ENCODE assay signal across 8 mouse cellular contexts in the genomic region with DNA sequence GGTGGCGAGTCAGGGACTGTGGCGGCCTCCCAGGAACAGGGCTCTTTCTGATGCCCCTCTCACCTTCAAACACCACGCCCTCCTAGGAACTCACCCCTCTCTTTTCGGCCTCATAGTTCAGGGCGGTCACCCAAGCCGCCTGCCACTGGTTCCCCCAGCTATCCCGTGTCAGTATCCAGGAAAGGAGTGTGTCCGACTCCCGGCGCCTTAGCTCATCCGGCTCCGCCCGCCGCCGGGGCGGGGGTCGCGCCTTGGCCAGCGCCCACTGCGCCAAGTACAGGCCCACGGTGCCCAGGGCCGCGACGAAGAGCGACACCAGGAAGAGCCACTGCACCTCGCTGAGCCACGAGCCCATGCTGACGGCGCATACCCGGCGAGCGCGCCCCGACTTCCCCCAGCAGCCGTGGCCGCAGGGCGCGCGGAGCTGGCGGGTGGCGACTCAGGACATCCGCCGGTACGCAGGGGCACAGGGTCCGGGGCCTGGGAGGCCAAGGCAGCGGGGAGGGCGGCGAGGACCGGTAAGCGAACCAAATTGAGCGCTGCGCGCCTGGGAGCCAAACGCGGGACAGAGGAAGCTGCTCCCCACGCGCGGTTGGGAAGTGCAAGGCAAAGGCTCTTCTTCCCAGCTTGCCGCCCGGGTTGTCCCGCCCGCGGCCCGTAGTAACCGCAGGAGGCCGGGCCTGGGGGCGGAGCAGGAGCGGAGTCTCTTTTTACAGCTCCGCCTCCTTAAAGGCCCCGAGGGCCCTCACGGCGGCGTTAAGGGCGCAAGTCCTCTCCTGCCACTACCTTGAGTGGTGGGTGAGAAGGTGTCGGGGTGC. TPM values are rescaled to one million over a fixed set of nuclear protein-coding genes. Genes with fewer than 3 reads are reported as not detected.
DNase-seq lines count a peak whose midpoint lies in the region; ATAC-seq lines count a peak whose summit lies in the region.

No protein-coding gene starts in this region.

- H3K36me3 ChIP-seq in intestine, embryonic 15.5 days: no peaks in the 10 kb centered on the region

- no peaks in the 10 kb centered on the region for H3K27me3 ChIP-seq in intestine, embryonic 15.5 days (replicated peaks)

- peak overlapping the region; percentile 92 for H3K9ac ChIP-seq in intestine, embryonic 15.5 days

- H3K4me1 ChIP-seq in intestine, embryonic 15.5 days (replicated peaks): peaks cover 7% of the 10 kb centered on the region

- peak; percentile 98 for ATAC-seq in intestine, embryonic 15.5 days
- peak; percentile 92 for ATAC-seq in megakaryocyte-erythroid progenitor cell, adult 5-6 weeks (replicated peaks; ENCODE audit: low FRiP score, low TSS enrichment, poor library complexity, severe bottlenecking)

- H3K9me3 ChIP-seq in intestine, embryonic 15.5 days: no peaks in the 10 kb centered on the region

- intact Hi-C loops in left cerebral cortex, postnatal 14 days (cut with DNase I): loop anchor here (5.0 kb wide), 1 partner anchor 70 kb away; a partner anchor contains a TSS

- peak overlapping the region; percentile 92 for H3K4me2 ChIP-seq in intestine, embryonic 15.5 days (replicated peaks)

- peak; percentile 95 for DNase-seq in adrenal gland, adult 2 months
- DNase-seq in embryo, embryonic 11 days: peak; percentile 91
- peak; percentile 91 for DNase-seq in gastrocnemius, postnatal 25 days
- DNase-seq in left cerebral cortex, postnatal 14 days (ENCODE audit: low spot score in 2 of 2): peak; percentile 66 to 82
- DNase-seq in right cerebral cortex, postnatal 14 days: peak; percentile 84
- peak; percentile 86 for DNase-seq in urinary bladder, postnatal 25 days (ENCODE audit: low spot score)

- peak overlapping the region; percentile 92 for H3K4me3 ChIP-seq in intestine, embryonic 15.5 days (replicated peaks)

- peak overlapping the region; percentile 87 for H3K27ac ChIP-seq in intestine, embryonic 15.5 days

- WGBS in intestine, embryonic 15.5 days: under 1% methylated on average over 75 of the region's 75 CpGs

RNA-seq across cellular contexts. Expression of a gene that starts 40.2 kb away (rescaled TPM):
- 10 to 100 TPM; 17.9 to 29.6 TPM for total RNA-seq in adrenal gland, adult 2 months (2021)
- 68.3 and 73.3 TPM in 2 replicates for polyA plus RNA-seq in adrenal gland, adult 2 months (2012; rRNA removed)
- total RNA-seq in gastrocnemius, postnatal 25 days (2021): 100 to 1,000 TPM; 171 to 179 TPM
- 15.1 and 15.8 TPM in 2 replicates for polyA plus RNA-seq in intestine, embryonic 15.5 days (2015; fragmentation: Nextera tagmentation; extraction: Ambion mirVana)
- total RNA-seq in left cerebral cortex, postnatal 14 days (2021): 10 to 100 TPM; 17.4 to 22.7 TPM
- total RNA-seq in megakaryocyte-erythroid progenitor cell, adult 5-6 weeks (2014; fragmentation: Nextera tagmentation): 10.0 and 19.5 TPM in 2 replicates
- 18.2 and 21.9 TPM in 2 replicates for total RNA-seq in megakaryocyte-erythroid progenitor cell, adult 5-6 weeks (2017)

RNA-seq across cellular contexts. Expression of a gene that starts 40.3 kb away (rescaled TPM):
- 10 to 100 TPM; 24.2 to 50.0 TPM for total RNA-seq in adrenal gland, adult 2 months (2021)
- 16.1 and 16.7 TPM in 2 replicates for polyA plus RNA-seq in adrenal gland, adult 2 months (2012; rRNA removed)
- 1 to 10 TPM; 5.1 to 6.9 TPM for total RNA-seq in gastrocnemius, postnatal 25 days (2021)
- 11.7 and 12.4 TPM in 2 replicates for polyA plus RNA-seq in intestine, embryonic 15.5 days (2015; fragmentation: Nextera tagmentation; extraction: Ambion mirVana)
- total RNA-seq in left cerebral cortex, postnatal 14 days (2021): 10 to 100 TPM; 20.8 to 21.1 TPM
- total RNA-seq in megakaryocyte-erythroid progenitor cell, adult 5-6 weeks (2014; fragmentation: Nextera tagmentation): 12.0 and 19.6 TPM in 2 replicates
- 7.5 and 10.3 TPM in 2 replicates for total RNA-seq in megakaryocyte-erythroid progenitor cell, adult 5-6 weeks (2017)

Comparison
In these comparisons a context has a peak if more than half of its experiments do, and no peak if none do; other contexts are left out.
1. Peak in every context shown above with its lines: DNase-seq, ATAC-seq, H3K4me3 ChIP-seq and H3K27ac ChIP-seq.
2. RNA of a gene that starts 40.2 kb away (total RNA-seq): 171 to 179 TPM in gastrocnemius, postnatal 25 days; 17.9 to 29.6 TPM in adrenal gland, adult 2 months, 17.4 to 22.7 TPM in left cerebral cortex, postnatal 14 days and 10.0 to 21.9 TPM in megakaryocyte-erythroid progenitor cell, adult 5-6 weeks; every median in the first group is over 4 times any median in the second.